Mouse (Mus musculus): ENCODE measurements at regions not wholly inside any gene's neighbourhood (a gene's known extent, or its start where the extent isn't known, plus 50 kb on each side); places are given as distances from the start of the nearest gene placed in this dataset.

GRCm38 (mm10) chr4:31753677-31754312 lies 210.1 kb upstream of the Map3k7 start:
- H3K36me3 ChIP-seq (ENCODE audit: control insufficient read depth, insufficient read depth, low read length), result no peaks in the 10 kb centered on the region
- 86% methylated on average over 5 of the region's 5 CpGs for WGBS
- H3K9me3 ChIP-seq (ENCODE audit: control insufficient read depth, low read length), result no peaks in the 10 kb centered on the region
- H3K27ac ChIP-seq (replicated peaks; ENCODE audit: low read depth, low read length), result no peak overlapping the region
- ATAC-seq (ENCODE audit: low FRiP score, low read depth) (no peak), DNase-seq (ENCODE audit: low spot score) (no peak)
- no peaks in the 10 kb centered on the region for H3K4me1 ChIP-seq (ENCODE audit: control insufficient read depth, insufficient read depth, low read length)
- no peaks in the 10 kb centered on the region for H3K27me3 ChIP-seq (ENCODE audit: control insufficient read depth, insufficient read depth, low read length)
- TF ChIP-seq POLR2A (IDR thresholded peaks at IDR 0.05; ENCODE audit: borderline replicate concordance, extremely low read depth, insufficient read depth, insufficient read length), result no peak
- no peak overlapping the region for H3K9ac ChIP-seq (ENCODE audit: low read depth, low read length, severe bottlenecking)
- no peak overlapping the region for H3K4me2 ChIP-seq (replicated peaks; ENCODE audit: low read depth, low read length, severe bottlenecking)
- H3K4me3 ChIP-seq (replicated peaks; ENCODE audit: low read length), result no peak overlapping the region

- Histone ChIP-seq H3K4me1 (ENCODE audit: control insufficient read depth, insufficient read depth, low read length) (no peaks in the 10 kb centered on the region), H3K4me2 (replicated peaks; ENCODE audit: low read depth, low read length, severe bottlenecking) (no peak overlapping the region), H3K9me3 (ENCODE audit: control insufficient read depth, low read length) (no peaks in the 10 kb centered on the region), H3K27ac (replicated peaks; ENCODE audit: low read depth, low read length) (no peak overlapping the region), H3K27me3 (ENCODE audit: control insufficient read depth, insufficient read depth, low read length) (no peaks in the 10 kb centered on the region), H3K36me3 (ENCODE audit: control insufficient read depth, insufficient read depth, low read length) (no peaks in the 10 kb centered on the region), H3K9ac (ENCODE audit: low read depth, low read length, severe bottlenecking) (no peak overlapping the region), H3K4me3 (replicated peaks; ENCODE audit: low read length) (no peak overlapping the region)
- WGBS, result 52% methylated on average over 1 of the region's 1 CpGs
- ATAC-seq (ENCODE audit: low FRiP score, low read depth) (no peak), DNase-seq (ENCODE audit: low spot score) (no peak)
- TF ChIP-seq POLR2A (IDR thresholded peaks at IDR 0.05; ENCODE audit: borderline replicate concordance, extremely low read depth, insufficient read depth, insufficient read length), result no peak
Measured at GRCm38 (mm10) chr4:31757126-31757525, 206.8 kb upstream of the Map3k7 start.

GRCm38 (mm10) chr4:31760116-31760515 lies 203.8 kb upstream of the Map3k7 start:
- WGBS, result 75% methylated on average over 4 of the region's 4 CpGs
- TF ChIP-seq POLR2A (IDR thresholded peaks at IDR 0.05; ENCODE audit: borderline replicate concordance, extremely low read depth, insufficient read depth, insufficient read length), result no peak
- Histone ChIP-seq H3K9me3 (ENCODE audit: control insufficient read depth, low read length) (no peaks in the 10 kb centered on the region), H3K4me3 (replicated peaks; ENCODE audit: low read length) (no peak overlapping the region), H3K9ac (ENCODE audit: low read depth, low read length, severe bottlenecking) (no peak overlapping the region), H3K27ac (replicated peaks; ENCODE audit: low read depth, low read length) (no peak overlapping the region), H3K4me1 (ENCODE audit: control insufficient read depth, insufficient read depth, low read length) (no peaks in the 10 kb centered on the region), H3K4me2 (replicated peaks; ENCODE audit: low read depth, low read length, severe bottlenecking) (no peak overlapping the region), H3K27me3 (ENCODE audit: control insufficient read depth, insufficient read depth, low read length) (no peaks in the 10 kb centered on the region), H3K36me3 (ENCODE audit: control insufficient read depth, insufficient read depth, low read length) (no peaks in the 10 kb centered on the region)
- ATAC-seq (ENCODE audit: low FRiP score, low read depth), result no peak
- no peak for DNase-seq (ENCODE audit: low spot score)

- no peaks in the 10 kb centered on the region for H3K9me3 ChIP-seq (ENCODE audit: control insufficient read depth, low read length)
- 18% methylated on average over 7 of the region's 7 CpGs for WGBS
- no peaks in the 10 kb centered on the region for H3K4me1 ChIP-seq (ENCODE audit: control insufficient read depth, insufficient read depth, low read length)
- DNase-seq (ENCODE audit: low spot score), result no peak
- no peak overlapping the region for H3K4me2 ChIP-seq (replicated peaks; ENCODE audit: low read depth, low read length, severe bottlenecking)
- H3K9ac ChIP-seq (ENCODE audit: low read depth, low read length, severe bottlenecking), result no peak overlapping the region
- no peaks in the 10 kb centered on the region for H3K27me3 ChIP-seq (ENCODE audit: control insufficient read depth, insufficient read depth, low read length)
- no peak for TF ChIP-seq POLR2A (IDR thresholded peaks at IDR 0.05; ENCODE audit: borderline replicate concordance, extremely low read depth, insufficient read depth, insufficient read length)
- H3K36me3 ChIP-seq (ENCODE audit: control insufficient read depth, insufficient read depth, low read length), result no peaks in the 10 kb centered on the region
- H3K4me3 ChIP-seq (replicated peaks; ENCODE audit: low read length), result no peak overlapping the region
- no peak for ATAC-seq (ENCODE audit: low FRiP score, low read depth)
- H3K27ac ChIP-seq (replicated peaks; ENCODE audit: low read depth, low read length), result no peak overlapping the region
Measured at GRCm38 (mm10) chr4:31762199-31762598, 201.7 kb upstream of the Map3k7 start.

GRCm38 (mm10) chr4:31768026-31768626 lies 195.8 kb upstream of the Map3k7 start:
- Histone ChIP-seq H3K36me3 (ENCODE audit: control insufficient read depth, insufficient read depth, low read length) (no peaks in the 10 kb centered on the region), H3K27me3 (ENCODE audit: control insufficient read depth, insufficient read depth, low read length) (no peaks in the 10 kb centered on the region), H3K27ac (replicated peaks; ENCODE audit: low read depth, low read length) (no peak overlapping the region), H3K9ac (ENCODE audit: low read depth, low read length, severe bottlenecking) (no peak overlapping the region), H3K4me1 (ENCODE audit: control insufficient read depth, insufficient read depth, low read length) (no peaks in the 10 kb centered on the region), H3K4me3 (replicated peaks; ENCODE audit: low read length) (no peak overlapping the region), H3K4me2 (replicated peaks; ENCODE audit: low read depth, low read length, severe bottlenecking) (no peak overlapping the region), H3K9me3 (ENCODE audit: control insufficient read depth, low read length) (no peaks in the 10 kb centered on the region)
- peak; percentile 30 for ATAC-seq (ENCODE audit: low FRiP score, low read depth)
- peak; percentile 74 for DNase-seq (ENCODE audit: low spot score)
- WGBS, result 51% methylated on average over 6 of the region's 6 CpGs
- TF ChIP-seq POLR2A (IDR thresholded peaks at IDR 0.05; ENCODE audit: borderline replicate concordance, extremely low read depth, insufficient read depth, insufficient read length), result no peak
